ENCODE assay signal across 7 mouse cellular contexts in genomic region chr8:94704669-94704984, GRCm38 (mm10). TPM values are rescaled to one million over a fixed set of nuclear protein-coding genes. Genes with fewer than 3 reads are reported as not detected.
A peak's percentile ranks its signal among the peaks of the same experiment; 100 is the strongest.
DNase-seq lines count a peak whose midpoint lies in the region; ATAC-seq and TF ChIP-seq lines count a peak whose summit lies in the region.

No protein-coding gene starts in this region.

- no peak overlapping the region for H3K27ac ChIP-seq in lung, postnatal 0 days (ENCODE audit: low read length)
- no peak overlapping the region for H3K27ac ChIP-seq in forebrain, embryonic 11.5 days (ENCODE audit: low read depth, low read length)
- H3K27ac ChIP-seq in limb, embryonic 13.5 days = no peak overlapping the region
- H3K27ac ChIP-seq in stomach, embryonic 15.5 days = no peak overlapping the region

- no peak for TF ChIP-seq CTCF in lung, postnatal 0 days (IDR thresholded peaks at IDR 0.05)

- no peaks in the 10 kb centered on the region for H3K36me3 ChIP-seq in lung, postnatal 0 days (ENCODE audit: insufficient read depth, low read length)
- no peaks in the 10 kb centered on the region for H3K36me3 ChIP-seq in forebrain, embryonic 11.5 days (ENCODE audit: control insufficient read depth, insufficient read depth, low read length)
- H3K36me3 ChIP-seq in limb, embryonic 13.5 days = no peaks in the 10 kb centered on the region
- H3K36me3 ChIP-seq in stomach, embryonic 15.5 days = no peaks in the 10 kb centered on the region

- ATAC-seq in lung, postnatal 0 days = no peak
- no peak for ATAC-seq in forebrain, embryonic 11.5 days (replicated peaks; ENCODE audit: low FRiP score)
- ATAC-seq in limb, embryonic 13.5 days (ENCODE audit: low FRiP score, low read depth) = no peak
- no peak for ATAC-seq in stomach, embryonic 15.5 days (ENCODE audit: insufficient read depth, low FRiP score, low read depth)

- no peak for DNase-seq in lung, postnatal 0 days (ENCODE audit: low spot score)
- no peak for DNase-seq in lung, adult 18-20 months
- no peak for DNase-seq in forebrain, embryonic 11.5 days (ENCODE audit: low spot score)
- no peak for DNase-seq in spleen, adult 18-20 months
- DNase-seq in layer of hippocampus, postnatal 25 days (ENCODE audit: extremely low spot score in 1 of 2, low spot score in 1 of 2) = no peak

- TF ChIP-seq EP300 in lung, postnatal 0 days (IDR thresholded peaks at IDR 0.05) = no peak

- peaks cover 3% of the 10 kb centered on the region; the same call in 1 of the 2 replicates for H3K4me1 ChIP-seq in lung, postnatal 0 days (ENCODE audit: insufficient read depth, low read depth, low read length)
- H3K4me1 ChIP-seq in forebrain, embryonic 11.5 days (replicated peaks; ENCODE audit: control insufficient read depth, insufficient read depth, low read length) = no peaks in the 10 kb centered on the region
- peaks cover 4% of the 10 kb centered on the region; the same call in 1 of the 2 replicates for H3K4me1 ChIP-seq in limb, embryonic 13.5 days
- peaks cover 7% of the 10 kb centered on the region; the same call in 1 of the 2 replicates for H3K4me1 ChIP-seq in stomach, embryonic 15.5 days

- no peaks in the 10 kb centered on the region for H3K27me3 ChIP-seq in lung, postnatal 0 days (replicated peaks; ENCODE audit: insufficient read depth, low read length)
- no peaks in the 10 kb centered on the region for H3K27me3 ChIP-seq in forebrain, embryonic 11.5 days (ENCODE audit: control insufficient read depth, insufficient read depth, low read length)
- no peaks in the 10 kb centered on the region for H3K27me3 ChIP-seq in limb, embryonic 13.5 days
- H3K27me3 ChIP-seq in stomach, embryonic 15.5 days (replicated peaks) = no peaks in the 10 kb centered on the region

- peak overlapping the region; percentile 16 for H3K4me3 ChIP-seq in lung, postnatal 0 days (ENCODE audit: low read depth, low read length)
- H3K4me3 ChIP-seq in forebrain, embryonic 11.5 days (ENCODE audit: low read depth, low read length) = peak overlapping the region; percentile 47
- peak overlapping the region; percentile 52 for H3K4me3 ChIP-seq in limb, embryonic 13.5 days
- peak overlapping the region; percentile 46 for H3K4me3 ChIP-seq in stomach, embryonic 15.5 days (replicated peaks)

- H3K4me2 ChIP-seq in lung, postnatal 0 days (replicated peaks; ENCODE audit: low read depth, low read length) = peak overlapping the region; percentile 51
- peak overlapping the region; percentile 60 for H3K4me2 ChIP-seq in forebrain, embryonic 11.5 days (ENCODE audit: low read depth, low read length, severe bottlenecking)
- peak overlapping the region; percentile 73 for H3K4me2 ChIP-seq in limb, embryonic 13.5 days (replicated peaks)
- H3K4me2 ChIP-seq in stomach, embryonic 15.5 days = peak overlapping the region; percentile 69

- no peak overlapping the region for H3K9ac ChIP-seq in lung, postnatal 0 days (replicated peaks; ENCODE audit: low read depth)
- H3K9ac ChIP-seq in forebrain, embryonic 11.5 days (ENCODE audit: low read length) = peak overlapping the region; percentile 52
- peak overlapping the region; percentile 68 for H3K9ac ChIP-seq in limb, embryonic 13.5 days
- H3K9ac ChIP-seq in stomach, embryonic 15.5 days = peak overlapping the region; percentile 22; the same call in 1 of the 2 replicates

- no peaks in the 10 kb centered on the region for H3K9me3 ChIP-seq in lung, postnatal 0 days (ENCODE audit: low read length)
- H3K9me3 ChIP-seq in forebrain, embryonic 11.5 days (ENCODE audit: control insufficient read depth, low read length) = no peaks in the 10 kb centered on the region
- no peaks in the 10 kb centered on the region for H3K9me3 ChIP-seq in limb, embryonic 13.5 days
- no peaks in the 10 kb centered on the region for H3K9me3 ChIP-seq in stomach, embryonic 15.5 days

- 11% methylated on average over 9 of the region's 9 CpGs for WGBS in lung, postnatal 0 days
- WGBS in forebrain, embryonic 11.5 days = 18% methylated on average over 9 of the region's 9 CpGs
- WGBS in limb, embryonic 13.5 days = 17% methylated on average over 9 of the region's 9 CpGs
- 17% methylated on average over 9 of the region's 9 CpGs for WGBS in stomach, embryonic 15.5 days

RNA-seq across cellular contexts. Expression of gene Pllp, which starts 8.5 kb away (rescaled TPM):
- polyA plus RNA-seq in lung, postnatal 0 days (2015; fragmentation: Nextera tagmentation; extraction: Ambion mirVana) = 22.8 and 29.1 TPM in 2 replicates
- 0.60 and 0.96 TPM in 2 replicates for polyA plus RNA-seq in forebrain, embryonic 11.5 days (2014; fragmentation: Nextera tagmentation; extraction: Ambion mirVana)
- polyA plus RNA-seq in limb, embryonic 13.5 days (2015; fragmentation: Nextera tagmentation; extraction: Ambion mirVana) = 0.50 and 0.83 TPM in 2 replicates
- polyA plus RNA-seq in stomach, embryonic 15.5 days (2015; fragmentation: Nextera tagmentation; extraction: Ambion mirVana) = 71.7 and 79.4 TPM in 2 replicates
- total RNA-seq in layer of hippocampus, postnatal 25 days (2021) = 10 to 100 TPM; 62.1 to 74.8 TPM

RNA-seq across cellular contexts. Expression of gene Arl2bp, which starts 38.2 kb away (rescaled TPM):
- polyA plus RNA-seq in lung, postnatal 0 days (2015; fragmentation: Nextera tagmentation; extraction: Ambion mirVana) = 120 and 135 TPM in 2 replicates
- 82.3 and 89.1 TPM in 2 replicates for polyA plus RNA-seq in forebrain, embryonic 11.5 days (2014; fragmentation: Nextera tagmentation; extraction: Ambion mirVana)
- polyA plus RNA-seq in limb, embryonic 13.5 days (2015; fragmentation: Nextera tagmentation; extraction: Ambion mirVana) = 151 and 160 TPM in 2 replicates
- 129 and 137 TPM in 2 replicates for polyA plus RNA-seq in stomach, embryonic 15.5 days (2015; fragmentation: Nextera tagmentation; extraction: Ambion mirVana)
- total RNA-seq in layer of hippocampus, postnatal 25 days (2021) = 100 to 1,000 TPM; 154 to 158 TPM

RNA-seq across cellular contexts. Expression of gene Ccl22, which starts 40.8 kb away (rescaled TPM):
- polyA plus RNA-seq in lung, postnatal 0 days (2015; fragmentation: Nextera tagmentation; extraction: Ambion mirVana) = 0.45 TPM in 2 replicates
- polyA plus RNA-seq in forebrain, embryonic 11.5 days (2014; fragmentation: Nextera tagmentation; extraction: Ambion mirVana) = not detected in 2 replicates
- not detected in 2 replicates for polyA plus RNA-seq in limb, embryonic 13.5 days (2015; fragmentation: Nextera tagmentation; extraction: Ambion mirVana)
- polyA plus RNA-seq in stomach, embryonic 15.5 days (2015; fragmentation: Nextera tagmentation; extraction: Ambion mirVana) = not detected in 2 replicates
- not detected for total RNA-seq in layer of hippocampus, postnatal 25 days (2021)

Comparison
In these comparisons a context has a peak if more than half of its experiments do, and no peak if none do; other contexts are left out.
1. RNA of gene Pllp, which starts 8.5 kb away (polyA plus RNA-seq): 71.7 to 79.4 TPM in stomach, embryonic 15.5 days and 22.8 to 29.1 TPM in lung, postnatal 0 days; 0.60 to 0.96 TPM in forebrain, embryonic 11.5 days and 0.50 to 0.83 TPM in limb, embryonic 13.5 days; every median in the first group is over 10 times any median in the second.
2. Peak in every context shown above with its lines, with median percentiles within 50 percentile points of each other: H3K4me2 ChIP-seq and H3K4me3 ChIP-seq.